Mouse (Mus musculus): ENCODE measurements around the gene Slc35f1. TPM values are rescaled to one million over a fixed set of nuclear protein-coding genes. Genes with fewer than 3 reads are reported as not detected.

Gene Slc35f1
- 10.3 TPM for polyA plus RNA-seq (2021)

DNA sequence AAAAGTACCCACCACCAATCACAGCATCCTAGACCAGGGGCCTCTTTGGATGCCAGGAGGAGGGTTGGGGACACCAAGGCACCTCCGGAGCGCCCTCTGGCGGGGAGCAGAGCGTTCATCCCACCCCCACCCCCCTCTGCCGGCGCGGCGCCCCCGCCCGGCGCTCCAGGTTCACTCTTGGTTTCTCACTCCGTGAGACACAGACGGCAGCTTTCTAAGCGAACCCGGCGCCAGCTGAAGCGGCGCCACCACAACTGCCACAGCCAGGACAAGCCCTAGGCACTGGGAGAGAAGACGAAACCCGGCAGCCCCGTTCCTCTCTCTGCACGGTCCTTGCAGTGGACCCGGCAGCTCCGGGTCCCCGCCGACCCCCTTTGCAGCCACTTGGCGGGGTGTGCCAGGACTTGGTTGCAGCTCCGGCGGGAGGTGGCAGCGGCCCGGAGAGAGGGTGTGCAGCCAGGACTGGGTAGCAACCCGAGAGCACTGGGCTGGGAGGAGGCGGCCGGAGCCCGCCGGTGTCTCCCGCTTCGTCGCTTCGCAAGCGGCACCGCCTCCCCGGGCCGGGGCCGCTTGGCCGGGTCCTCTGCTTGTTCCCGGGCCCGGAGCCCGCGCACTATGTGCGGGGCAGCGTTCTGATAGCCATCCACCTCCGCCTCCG lies at the start of gene Slc35f1:
TSS of gene Slc35f1 (plus strand) at position 200 of the 658 bp plus-strand sequence.
- POLR2A ChIA-PET, result no interaction called here
- CTCF ChIA-PET, result no interaction called here

DNA sequence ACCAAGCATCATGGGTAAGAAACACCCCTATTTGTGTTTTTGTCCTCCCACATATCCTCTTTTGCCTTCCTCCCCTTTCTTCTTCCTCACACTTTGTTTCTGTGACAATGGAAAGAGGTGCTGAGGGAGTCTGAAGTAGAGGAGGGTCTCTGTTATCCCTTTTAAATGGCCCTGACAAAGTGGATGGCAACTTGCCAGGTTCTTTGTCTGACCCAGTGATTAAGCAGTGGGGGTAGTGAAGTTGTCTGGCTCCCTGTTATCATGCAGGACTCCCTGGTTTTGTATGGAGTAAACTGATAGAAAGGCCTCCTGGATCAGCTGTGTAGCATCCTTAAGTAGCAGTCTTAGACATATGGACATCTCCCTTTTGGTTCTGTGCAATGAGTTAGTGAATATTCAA lies 19.1 kb upstream of the Slc35f1 start:
- ChIA-PET CTCF (no interaction called here), POLR2A (no interaction called here)
- in situ Hi-C loops (cut with MboI; ENCODE audit: low pct_unique_long_range_greater_than_20kb), result no loop called here
- DNase-seq (ENCODE audit: low read depth, low spot score), result no peak
- no peak for TF ChIP-seq CTCF (IDR thresholded peaks at IDR 0.05)
- H3K27me3 ChIP-seq, result peaks cover 5% of the 10 kb centered on the region
- ATAC-seq, result no peak

More for the DNA sequence above, at the start of gene Slc35f1:
- DNase-seq (ENCODE audit: low read depth, low spot score), result no peak
- peak; percentile 89 for TF ChIP-seq CTCF (IDR thresholded peaks at IDR 0.05)
- peak; percentile 80 for ATAC-seq
- in situ Hi-C loops (cut with MboI; ENCODE audit: low pct_unique_long_range_greater_than_20kb), result no loop called here
- H3K27me3 ChIP-seq, result peaks cover 4% of the 10 kb centered on the region

DNA sequence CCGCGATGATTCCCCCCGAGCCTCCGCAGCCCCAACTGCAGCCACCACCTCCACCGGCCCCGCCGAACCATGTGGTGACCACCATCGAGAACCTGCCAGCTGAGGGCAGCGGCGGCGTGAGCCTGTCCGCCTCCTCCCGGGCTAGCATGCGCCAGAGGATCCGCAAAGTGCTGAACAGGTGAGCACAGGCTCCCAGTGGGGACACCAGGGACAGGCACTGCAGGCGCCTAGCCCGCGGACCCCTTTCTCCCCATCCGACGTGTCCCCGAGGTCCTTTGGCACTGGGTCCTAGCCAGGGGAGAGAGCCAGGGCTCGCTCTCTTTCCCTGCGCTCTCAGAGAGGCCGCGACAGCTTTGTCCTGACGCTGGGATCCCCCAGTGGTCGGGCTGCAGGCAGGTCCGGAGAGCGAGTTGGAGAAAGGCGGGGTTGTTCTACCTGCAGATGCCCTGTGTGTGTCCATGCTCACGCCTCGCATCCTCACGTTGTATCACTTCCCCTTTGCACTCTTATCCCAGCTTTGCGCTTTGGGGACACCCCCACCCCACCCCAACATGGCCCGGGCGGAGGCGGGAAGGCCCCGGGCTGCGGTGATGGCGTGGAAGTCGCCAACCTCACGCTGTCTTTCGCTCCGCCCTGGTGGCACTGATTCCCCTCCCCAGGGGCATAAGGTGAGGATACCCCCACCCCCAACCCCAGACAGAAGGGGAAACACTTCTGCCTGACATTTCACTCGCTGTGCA lies 829 bp downstream of the Slc35f1 start:
- DNase-seq (ENCODE audit: low read depth, low spot score) (no peak), ATAC-seq (peak; percentile 46)
- in situ Hi-C loops (cut with MboI; ENCODE audit: low pct_unique_long_range_greater_than_20kb), result no loop called here
- no peak for TF ChIP-seq CTCF (IDR thresholded peaks at IDR 0.05)
- peaks cover 4% of the 10 kb centered on the region for H3K27me3 ChIP-seq
- ChIA-PET CTCF (no interaction called here), POLR2A (no interaction called here)

DNA sequence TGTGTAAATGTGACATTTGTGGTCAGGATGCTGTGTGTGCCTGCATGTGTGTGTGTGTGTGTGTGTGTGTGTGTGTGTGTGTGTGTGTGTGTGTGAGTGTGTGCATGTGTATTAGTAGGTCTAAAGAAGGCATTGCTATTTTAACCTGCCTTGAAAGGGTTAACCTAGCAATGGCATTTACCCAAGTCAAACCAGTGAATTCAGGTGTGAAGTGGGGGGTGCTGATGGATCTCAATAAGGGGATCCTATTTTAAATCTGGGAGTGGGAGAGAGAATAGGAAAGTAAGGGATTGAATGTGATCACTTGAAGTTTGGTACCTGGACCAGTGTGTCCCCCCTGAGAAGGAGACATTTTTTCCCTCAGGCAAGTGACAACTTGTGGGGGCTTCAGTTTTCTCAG lies 13.4 kb downstream of the Slc35f1 start:
- TF ChIP-seq CTCF (IDR thresholded peaks at IDR 0.05), result no peak
- ATAC-seq, result no peak
- in situ Hi-C loops (cut with MboI; ENCODE audit: low pct_unique_long_range_greater_than_20kb), result no loop called here
- CTCF ChIA-PET, result no interaction called here
- no peak for DNase-seq (ENCODE audit: low read depth, low spot score)
- peaks cover 3% of the 10 kb centered on the region for H3K27me3 ChIP-seq
- POLR2A ChIA-PET, result no interaction called here

DNA sequence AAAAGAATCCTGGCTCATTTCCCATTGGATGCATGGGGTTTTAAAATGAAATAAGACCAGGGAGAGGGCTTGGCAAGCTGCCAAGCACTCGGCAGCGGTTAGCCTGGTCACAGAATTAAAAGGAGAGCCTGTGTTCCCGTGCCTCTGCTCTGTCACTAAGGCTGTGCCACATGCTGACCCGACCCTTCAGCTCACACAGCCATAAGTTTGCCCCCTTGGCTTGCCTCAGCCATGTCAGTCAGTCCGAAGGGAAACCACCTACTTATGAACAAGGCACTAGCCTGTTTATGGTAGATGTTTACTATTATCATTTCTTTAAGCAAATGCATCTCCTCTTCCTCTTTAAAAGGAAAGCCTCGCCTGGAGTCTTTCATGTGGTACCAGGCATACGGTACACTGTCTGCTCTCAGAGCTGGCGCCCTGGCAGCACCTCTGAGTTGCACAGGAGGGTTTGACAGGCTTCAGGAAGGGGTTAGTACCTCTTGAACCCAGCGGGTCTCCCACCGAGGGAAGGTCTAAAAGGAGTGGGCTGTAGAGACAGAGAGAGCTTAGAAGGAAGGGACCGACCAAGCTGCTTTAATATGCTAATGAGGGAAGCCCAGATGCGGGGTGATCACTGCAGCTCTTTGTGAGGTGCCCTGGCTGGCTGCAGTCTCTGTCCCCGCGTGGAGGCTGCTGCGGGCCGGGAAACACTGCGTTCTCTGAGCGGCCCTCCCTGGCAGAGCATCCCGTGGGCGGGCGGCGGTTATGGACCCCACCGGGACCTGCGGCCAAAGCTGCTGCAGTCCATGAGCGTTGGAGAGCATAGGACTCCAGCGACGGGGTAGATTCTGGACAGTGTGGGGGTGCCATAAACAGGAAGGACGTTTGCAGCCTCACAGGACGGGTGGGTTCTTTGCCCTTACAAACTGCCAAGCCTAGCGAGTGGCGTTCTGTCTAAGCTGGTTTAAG lies 14.0 kb downstream of the Slc35f1 start:
- POLR2A ChIA-PET, result no interaction called here
- peaks cover 3% of the 10 kb centered on the region for H3K27me3 ChIP-seq
- CTCF ChIA-PET, result no interaction called here
- DNase-seq (ENCODE audit: low read depth, low spot score), result no peak
- ATAC-seq, result peak; percentile 62
- TF ChIP-seq CTCF (IDR thresholded peaks at IDR 0.05), result no peak
- in situ Hi-C loops (cut with MboI; ENCODE audit: low pct_unique_long_range_greater_than_20kb), result no loop called here

DNA sequence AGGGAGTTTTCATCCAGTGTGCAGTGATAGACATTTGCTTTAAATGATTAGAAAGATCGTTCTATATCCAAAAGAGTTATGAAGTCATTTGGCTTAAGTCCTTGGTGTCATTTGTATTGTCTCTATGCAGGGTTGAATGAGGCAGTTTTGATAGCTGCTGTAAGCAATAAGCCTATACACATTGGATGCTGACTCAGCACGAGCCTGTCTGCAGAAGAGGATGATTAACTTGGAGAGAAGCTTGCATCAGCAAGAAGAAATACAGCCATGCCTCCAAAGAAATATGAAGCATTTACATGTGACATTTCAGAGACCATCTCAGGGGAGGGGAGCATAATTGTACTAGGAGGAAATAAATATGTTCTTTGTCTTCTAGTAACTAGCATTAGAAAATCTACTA lies 19.1 kb downstream of the Slc35f1 start:
- peaks cover 3% of the 10 kb centered on the region for H3K27me3 ChIP-seq
- ATAC-seq, result no peak
- ChIA-PET CTCF (no interaction called here), POLR2A (no interaction called here)
- no peak for DNase-seq (ENCODE audit: low read depth, low spot score)
- in situ Hi-C loops (cut with MboI; ENCODE audit: low pct_unique_long_range_greater_than_20kb), result no loop called here
- TF ChIP-seq CTCF (IDR thresholded peaks at IDR 0.05), result no peak

DNA sequence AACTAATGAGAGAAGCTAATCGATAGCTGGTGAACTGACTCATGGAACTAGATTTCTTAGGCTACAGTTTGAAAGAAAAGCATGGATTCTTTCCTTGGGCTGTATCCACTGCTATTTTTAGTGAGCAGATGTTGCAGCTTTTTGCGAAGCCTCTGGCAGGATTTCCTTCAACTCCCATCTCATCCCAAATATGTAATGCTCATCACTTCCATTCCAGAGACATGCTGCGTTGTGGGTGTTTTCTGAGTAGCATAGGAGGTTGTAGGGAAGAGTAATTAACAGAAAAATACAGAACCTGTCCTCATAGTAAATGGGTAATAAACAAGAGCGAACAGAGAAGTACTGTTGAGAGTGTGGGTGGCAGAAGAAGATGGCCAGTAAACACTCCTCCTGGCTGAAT lies 21.8 kb downstream of the Slc35f1 start:
- in situ Hi-C loops (cut with MboI; ENCODE audit: low pct_unique_long_range_greater_than_20kb), result no loop called here
- DNase-seq (ENCODE audit: low read depth, low spot score) (no peak), ATAC-seq (no peak)
- ChIA-PET POLR2A (no interaction called here), CTCF (no interaction called here)
- TF ChIP-seq CTCF (IDR thresholded peaks at IDR 0.05), result no peak
- peaks cover 3% of the 10 kb centered on the region for H3K27me3 ChIP-seq

DNA sequence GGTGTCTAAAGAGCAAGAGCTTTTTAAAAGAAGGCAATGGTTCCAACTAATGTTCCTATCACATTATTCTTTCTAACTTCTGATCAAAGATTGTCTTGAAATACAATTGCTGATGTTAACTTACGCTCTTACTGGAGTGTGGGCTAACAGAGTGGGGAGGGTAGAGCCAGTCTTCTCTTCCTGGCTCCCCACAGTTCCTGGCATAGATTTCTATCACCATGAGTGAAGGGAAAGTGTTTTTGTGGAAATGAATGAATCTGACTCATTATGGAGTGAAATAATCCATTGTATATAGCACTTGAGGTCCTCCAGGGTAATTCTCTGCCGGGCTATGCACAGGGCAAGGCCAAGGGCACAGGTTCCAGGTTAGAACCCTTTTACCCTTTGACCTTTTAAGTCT lies 24.2 kb downstream of the Slc35f1 start:
- ChIA-PET POLR2A (no interaction called here), CTCF (no interaction called here)
- in situ Hi-C loops (cut with MboI; ENCODE audit: low pct_unique_long_range_greater_than_20kb), result no loop called here
- TF ChIP-seq CTCF (IDR thresholded peaks at IDR 0.05), result no peak
- DNase-seq (ENCODE audit: low read depth, low spot score), result no peak
- ATAC-seq, result no peak
- no peaks in the 10 kb centered on the region for H3K27me3 ChIP-seq

DNA sequence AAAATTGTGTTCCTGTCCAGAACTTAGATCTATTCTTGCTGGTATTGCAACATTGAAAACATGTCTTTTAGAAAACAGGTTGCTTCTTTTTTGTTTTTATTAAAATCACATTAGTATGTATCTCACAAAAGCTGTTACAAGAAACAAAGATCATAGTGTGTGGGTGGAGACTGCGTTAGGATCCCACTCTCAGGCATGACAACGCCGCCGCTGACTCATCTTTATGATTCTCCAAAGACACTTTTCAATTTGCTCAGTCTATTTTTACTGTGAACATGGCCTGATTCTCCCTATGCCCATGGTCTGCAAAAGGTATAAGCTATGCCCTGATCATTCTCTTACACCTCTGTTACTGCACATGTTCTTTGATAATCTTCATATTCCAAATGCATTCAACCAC lies 24.8 kb downstream of the Slc35f1 start:
- TF ChIP-seq CTCF (IDR thresholded peaks at IDR 0.05), result no peak
- H3K27me3 ChIP-seq, result no peaks in the 10 kb centered on the region
- ChIA-PET POLR2A (no interaction called here), CTCF (no interaction called here)
- DNase-seq (ENCODE audit: low read depth, low spot score) (no peak), ATAC-seq (no peak)
- in situ Hi-C loops (cut with MboI; ENCODE audit: low pct_unique_long_range_greater_than_20kb), result no loop called here

DNA sequence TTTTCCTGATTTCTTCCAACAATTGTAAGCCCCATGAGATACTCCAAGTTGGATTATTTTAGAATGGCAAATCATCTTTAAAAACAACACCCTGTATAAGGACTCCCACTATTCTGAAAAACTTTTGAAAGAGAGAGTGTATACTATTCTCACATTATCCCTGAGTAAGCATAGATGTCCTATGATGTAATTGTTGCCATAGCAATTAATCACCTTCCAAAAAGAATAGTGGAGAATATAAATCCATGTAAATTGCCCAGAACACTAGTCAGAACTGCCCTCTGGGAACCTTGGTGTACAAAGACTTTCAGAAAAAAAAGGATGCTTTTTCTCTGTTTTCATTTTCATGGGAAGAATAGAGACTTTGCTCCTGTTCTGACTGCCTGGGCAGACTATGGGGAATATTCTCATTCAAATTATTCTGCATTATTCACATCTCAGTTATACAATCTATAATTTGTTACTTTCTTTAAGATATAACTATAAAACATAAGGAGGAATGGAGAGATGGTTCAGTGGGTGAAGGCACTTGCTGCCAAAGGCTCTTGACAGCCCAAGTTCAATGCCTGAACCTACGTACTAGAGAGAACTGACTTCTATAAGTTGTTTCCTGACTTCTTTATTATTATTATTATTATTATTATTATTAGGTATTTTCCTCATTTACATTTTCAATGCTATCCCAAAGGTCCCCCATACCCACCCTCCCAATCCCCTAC lies 28.0 kb downstream of the Slc35f1 start:
- no peaks in the 10 kb centered on the region for H3K27me3 ChIP-seq
- in situ Hi-C loops (cut with MboI; ENCODE audit: low pct_unique_long_range_greater_than_20kb), result no loop called here
- ATAC-seq (no peak), DNase-seq (ENCODE audit: low read depth, low spot score) (no peak)
- CTCF ChIA-PET, result no interaction called here
- POLR2A ChIA-PET, result no interaction called here
- TF ChIP-seq CTCF (IDR thresholded peaks at IDR 0.05), result no peak
